Mouse (Mus musculus): ENCODE results near the gene Arap2. TPM values are rescaled to one million over a fixed set of nuclear protein-coding genes. Genes with fewer than 3 reads are reported as not detected.

The Arap2 gene
- polyA plus RNA-seq, 1 experiment from 2014 or later: 2.8 TPM

DNA sequence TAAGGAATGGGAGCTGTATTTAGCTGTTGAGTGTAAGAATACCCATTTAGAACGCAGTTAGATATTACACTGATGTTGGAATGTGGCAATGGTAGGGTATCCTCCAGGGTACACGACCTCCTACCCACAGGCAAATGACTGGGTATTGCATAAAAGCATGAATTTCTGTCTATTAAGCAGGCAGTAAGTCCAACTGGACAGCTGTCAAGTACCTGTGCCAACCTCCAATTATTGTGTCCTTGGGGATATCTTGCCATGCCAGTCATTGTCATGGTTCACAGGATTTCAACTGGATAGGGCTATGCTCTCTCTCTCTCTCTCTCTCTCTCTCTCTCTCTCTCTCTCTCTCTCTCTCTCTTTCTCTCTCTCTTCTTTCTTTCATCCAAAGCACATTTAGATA is 40.4 kb downstream of the Arap2 start:
- 51% methylated on average over 2 of the region's 2 CpGs for WGBS (ENCODE audit: insufficient replicate concordance)
- Histone ChIP-seq H3K27ac (no peak overlapping the region), H3K9ac (no peak overlapping the region), H3K9me3 (replicated peaks) (no peaks in the 10 kb centered on the region), H3K4me1 (no peaks in the 10 kb centered on the region), H3K36me3 (no peaks in the 10 kb centered on the region), H3K4me2 (no peak overlapping the region), H3K4me3 (no peak overlapping the region), H3K27me3 (replicated peaks) (no peaks in the 10 kb centered on the region)
- ATAC-seq: no peak

DNA sequence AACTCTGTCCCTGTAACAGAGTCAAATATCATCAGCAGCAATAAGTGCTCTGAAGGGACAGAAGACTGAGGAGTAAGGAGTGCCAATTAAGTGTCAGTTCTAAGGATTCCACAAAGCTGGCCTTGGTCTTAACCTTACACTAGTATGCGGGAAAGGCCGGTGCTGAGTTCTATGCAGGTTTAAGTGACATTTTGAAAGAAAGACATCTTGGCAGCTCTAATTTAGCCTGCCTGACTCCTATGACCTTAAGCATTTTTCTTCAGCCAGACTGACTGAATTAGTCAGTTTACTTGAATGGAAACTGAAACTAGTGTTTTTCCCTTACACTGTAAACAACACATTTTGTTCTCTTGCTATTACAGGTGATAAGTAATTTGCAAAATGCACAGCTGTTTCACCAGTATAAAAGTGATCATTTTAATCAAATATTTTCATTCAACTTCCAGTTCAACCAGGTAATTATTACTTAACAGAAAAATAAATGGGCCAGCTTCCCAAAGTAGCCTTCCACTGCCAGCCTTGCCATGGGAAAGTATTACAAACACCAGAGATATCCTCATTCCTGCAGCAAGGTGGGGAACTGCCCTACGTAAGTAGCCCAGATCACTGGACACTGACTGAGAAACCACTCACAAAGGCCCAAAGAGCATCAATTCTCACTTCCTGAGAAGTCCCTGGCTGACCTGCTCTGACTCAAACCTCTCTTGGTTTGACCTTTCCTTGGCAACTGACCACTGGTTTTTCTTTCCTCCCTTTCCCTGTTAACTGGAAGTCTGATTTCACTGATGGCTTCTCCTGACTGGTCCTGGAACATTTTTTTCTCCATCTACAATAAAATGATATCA is 42.5 kb downstream of the Arap2 start:
- Histone ChIP-seq H3K9me3 (replicated peaks) (no peaks in the 10 kb centered on the region), H3K4me1 (no peaks in the 10 kb centered on the region), H3K4me2 (no peak overlapping the region), H3K36me3 (no peaks in the 10 kb centered on the region), H3K27me3 (replicated peaks) (no peaks in the 10 kb centered on the region), H3K4me3 (no peak overlapping the region), H3K27ac (no peak overlapping the region), H3K9ac (no peak overlapping the region)
- 80% methylated on average over 3 of the region's 3 CpGs for WGBS (ENCODE audit: insufficient replicate concordance)
- no peak for ATAC-seq

DNA sequence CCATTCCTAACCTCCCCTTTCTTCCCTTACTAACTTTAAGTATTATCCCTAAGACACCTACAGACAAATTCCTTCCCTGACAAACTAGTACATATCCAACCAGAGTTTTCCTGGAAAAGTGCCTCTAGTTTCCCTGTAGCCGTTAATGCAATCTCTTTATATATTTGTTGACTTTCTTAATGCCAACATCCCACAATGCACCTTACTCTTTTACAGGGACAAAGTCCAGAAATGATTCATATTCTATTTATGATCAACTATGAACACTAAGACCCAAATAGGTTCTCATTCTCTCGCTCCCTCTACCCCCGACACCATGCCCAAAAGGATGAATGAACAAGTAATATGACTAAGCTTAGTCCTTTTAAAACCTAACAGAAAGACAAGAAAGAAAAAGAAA is 49.5 kb downstream of the Arap2 start:
- no peaks in the 10 kb centered on the region for H3K9me3 ChIP-seq (replicated peaks)
- no peaks in the 10 kb centered on the region for H3K4me1 ChIP-seq
- no peak overlapping the region for H3K27ac ChIP-seq
- H3K36me3 ChIP-seq: no peaks in the 10 kb centered on the region
- ATAC-seq: no peak
- WGBS (ENCODE audit: insufficient replicate concordance): 74% methylated on average over 3 of the region's 3 CpGs
- no peaks in the 10 kb centered on the region for H3K27me3 ChIP-seq (replicated peaks)
- no peak overlapping the region for H3K4me2 ChIP-seq
- H3K9ac ChIP-seq: no peak overlapping the region
- H3K4me3 ChIP-seq: no peak overlapping the region

DNA sequence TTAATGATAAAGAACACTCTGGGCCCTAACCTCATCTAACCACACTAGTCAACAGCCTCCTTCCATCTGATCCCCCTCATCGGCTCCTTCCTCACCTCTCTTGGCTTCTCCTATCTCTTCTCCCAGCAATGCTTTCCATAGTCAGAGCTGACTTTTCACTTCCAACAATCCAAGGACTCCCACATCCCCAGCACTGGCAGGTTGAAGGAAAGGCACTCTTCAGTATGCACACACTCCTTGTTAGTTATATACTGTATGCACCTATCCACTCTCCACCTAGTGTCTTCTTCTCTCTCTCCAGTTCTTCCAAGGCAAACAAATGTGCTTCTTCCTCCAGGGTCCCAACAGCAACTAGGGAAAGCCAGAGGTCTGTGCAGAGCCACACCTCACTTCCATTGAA is 50.0 kb downstream of the Arap2 start:
- no peaks in the 10 kb centered on the region for H3K36me3 ChIP-seq
- no peak overlapping the region for H3K4me2 ChIP-seq
- no peaks in the 10 kb centered on the region for H3K27me3 ChIP-seq (replicated peaks)
- H3K9ac ChIP-seq: no peak overlapping the region
- peaks cover 4% of the 10 kb centered on the region; the same call in 1 of the 2 replicates for H3K4me1 ChIP-seq
- peak overlapping the region; percentile 40; the same call in 1 of the 2 replicates for H3K27ac ChIP-seq
- 25% methylated on average over 1 of the region's 1 CpGs for WGBS (ENCODE audit: insufficient replicate concordance)
- ATAC-seq: no peak
- no peaks in the 10 kb centered on the region for H3K9me3 ChIP-seq (replicated peaks)
- no peak overlapping the region for H3K4me3 ChIP-seq

DNA sequence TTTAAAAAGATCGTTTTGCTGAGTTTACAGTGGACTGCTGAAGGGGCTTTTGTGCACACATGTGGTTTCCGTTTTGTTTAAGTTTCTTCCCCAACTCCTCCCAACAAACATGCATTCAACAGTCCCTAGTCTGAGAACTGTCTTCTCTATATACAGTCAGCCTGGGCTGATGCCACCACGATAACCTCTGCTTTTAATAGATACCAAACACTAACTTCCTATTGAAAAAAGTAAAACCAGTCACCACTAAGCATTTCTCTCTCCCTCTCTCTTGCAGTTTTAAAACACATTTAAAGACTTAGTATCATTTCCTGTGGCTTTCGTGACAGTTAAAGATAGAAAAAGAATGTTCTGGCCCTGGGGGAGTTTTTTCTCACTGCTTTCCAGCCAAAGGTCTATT is 50.5 kb downstream of the Arap2 start:
- H3K4me3 ChIP-seq: no peak overlapping the region
- no peaks in the 10 kb centered on the region for H3K27me3 ChIP-seq (replicated peaks)
- 9% methylated on average over 4 of the region's 4 CpGs for WGBS (ENCODE audit: insufficient replicate concordance)
- no peak overlapping the region for H3K9ac ChIP-seq
- ATAC-seq: no peak
- H3K27ac ChIP-seq: no peak overlapping the region
- no peaks in the 10 kb centered on the region for H3K36me3 ChIP-seq
- no peak overlapping the region for H3K4me2 ChIP-seq
- H3K4me1 ChIP-seq: peaks cover 4% of the 10 kb centered on the region; the same call in 1 of the 2 replicates
- no peaks in the 10 kb centered on the region for H3K9me3 ChIP-seq (replicated peaks)

DNA sequence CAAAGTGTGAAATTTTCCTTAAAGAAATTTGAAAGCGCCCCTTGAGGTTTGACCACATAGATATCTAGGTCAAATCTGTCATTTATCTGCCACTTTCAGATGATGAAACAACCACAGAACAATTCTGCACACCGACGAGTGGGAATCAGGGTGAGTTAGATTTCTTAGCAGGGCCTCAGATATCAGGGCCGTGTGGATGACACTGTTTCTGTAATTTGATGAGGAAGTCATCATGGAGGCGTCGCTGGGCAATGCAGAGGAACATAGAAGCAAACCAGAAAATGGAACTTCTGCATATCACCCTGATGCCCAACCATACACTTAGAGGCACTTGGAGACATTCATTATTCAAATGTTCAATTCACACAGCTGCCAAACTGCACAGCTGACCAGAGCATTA is 55.0 kb downstream of the Arap2 start:
- H3K4me3 ChIP-seq: no peak overlapping the region
- H3K9me3 ChIP-seq (replicated peaks): no peaks in the 10 kb centered on the region
- H3K9ac ChIP-seq: no peak overlapping the region
- H3K27ac ChIP-seq: no peak overlapping the region
- no peaks in the 10 kb centered on the region for H3K36me3 ChIP-seq
- H3K4me1 ChIP-seq: peaks cover 4% of the 10 kb centered on the region; the same call in 1 of the 2 replicates
- H3K4me2 ChIP-seq: no peak overlapping the region
- ATAC-seq: no peak
- 18% methylated on average over 6 of the region's 6 CpGs for WGBS (ENCODE audit: insufficient replicate concordance)
- H3K27me3 ChIP-seq (replicated peaks): no peaks in the 10 kb centered on the region

DNA sequence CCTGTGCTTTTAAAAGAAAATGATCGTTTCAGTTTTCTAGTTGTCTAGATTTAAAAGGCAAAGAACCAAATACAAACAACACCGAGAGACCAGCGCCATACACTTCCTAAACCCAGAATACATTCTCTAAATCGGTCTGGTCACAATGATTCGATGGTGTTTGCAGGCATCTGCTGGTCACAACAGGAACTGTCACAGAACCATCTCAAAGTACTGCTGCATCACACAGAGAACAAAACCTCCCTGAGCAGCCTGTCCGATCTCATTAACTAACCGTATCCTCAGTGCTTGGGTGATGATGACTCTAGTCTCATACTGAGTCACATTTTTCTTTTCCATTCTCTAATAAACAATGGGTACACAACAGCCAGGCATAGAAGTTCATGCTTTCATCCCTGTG is 59.1 kb downstream of the Arap2 start:
- ATAC-seq: no peak
- no peak overlapping the region for H3K4me3 ChIP-seq
- H3K27ac ChIP-seq: no peak overlapping the region
- H3K4me1 ChIP-seq: peaks cover 4% of the 10 kb centered on the region; the same call in 1 of the 2 replicates
- H3K27me3 ChIP-seq (replicated peaks): no peaks in the 10 kb centered on the region
- H3K9me3 ChIP-seq (replicated peaks): no peaks in the 10 kb centered on the region
- H3K4me2 ChIP-seq: no peak overlapping the region
- no peak overlapping the region for H3K9ac ChIP-seq
- no peaks in the 10 kb centered on the region for H3K36me3 ChIP-seq
- WGBS (ENCODE audit: insufficient replicate concordance): 59% methylated on average over 7 of the region's 7 CpGs

DNA sequence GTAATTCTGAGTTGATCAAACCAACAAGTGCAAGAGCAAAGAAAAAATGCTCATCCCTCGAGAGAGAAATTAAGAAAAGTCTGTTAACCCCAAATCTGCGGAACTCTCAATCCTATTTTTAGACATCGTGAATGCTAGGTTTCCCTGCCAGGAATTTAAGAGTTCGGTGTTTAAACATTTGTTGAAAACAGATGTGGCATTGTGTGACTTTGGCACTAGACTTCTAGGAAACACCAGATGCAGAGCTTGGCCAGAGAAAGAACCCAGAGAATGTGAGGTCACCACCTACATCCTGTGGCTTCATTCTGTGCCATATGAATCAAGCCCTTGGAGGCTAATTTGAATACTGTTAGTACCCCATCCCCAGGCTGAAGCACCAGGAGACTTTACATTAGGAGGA is 76.0 kb downstream of the Arap2 start:
- Histone ChIP-seq H3K27me3 (replicated peaks) (no peaks in the 10 kb centered on the region), H3K27ac (no peak overlapping the region), H3K4me1 (no peaks in the 10 kb centered on the region), H3K36me3 (no peaks in the 10 kb centered on the region), H3K4me2 (no peak overlapping the region), H3K9ac (no peak overlapping the region), H3K9me3 (replicated peaks) (no peaks in the 10 kb centered on the region), H3K4me3 (no peak overlapping the region)
- 71% methylated on average over 4 of the region's 4 CpGs for WGBS (ENCODE audit: insufficient replicate concordance)
- ATAC-seq: no peak

DNA sequence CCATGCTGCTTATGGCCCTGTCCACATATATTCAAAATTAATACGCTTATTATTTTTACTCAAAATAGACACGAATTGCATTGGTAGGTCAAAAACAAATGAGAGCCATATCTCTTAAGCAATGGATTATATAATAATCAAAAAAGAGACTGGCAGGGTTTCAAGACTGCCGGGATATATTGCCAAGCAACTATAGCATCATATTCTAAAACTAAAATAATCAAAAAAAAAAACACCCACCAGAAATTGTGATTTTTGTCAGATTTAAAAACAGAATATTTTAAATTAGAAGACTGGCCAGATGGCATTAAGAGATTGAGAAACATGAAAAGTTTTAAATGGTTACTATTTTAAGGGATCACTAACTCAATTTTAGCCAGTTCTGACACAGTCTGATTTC is 82.2 kb downstream of the Arap2 start:
- H3K9ac ChIP-seq: no peak overlapping the region
- H3K4me3 ChIP-seq: no peak overlapping the region
- no peaks in the 10 kb centered on the region for H3K27me3 ChIP-seq (replicated peaks)
- no peaks in the 10 kb centered on the region for H3K4me1 ChIP-seq
- WGBS (ENCODE audit: insufficient replicate concordance): 77% methylated on average over 3 of the region's 3 CpGs
- no peak for ATAC-seq
- H3K36me3 ChIP-seq: no peaks in the 10 kb centered on the region
- H3K4me2 ChIP-seq: no peak overlapping the region
- no peak overlapping the region for H3K27ac ChIP-seq
- H3K9me3 ChIP-seq (replicated peaks): no peaks in the 10 kb centered on the region

DNA sequence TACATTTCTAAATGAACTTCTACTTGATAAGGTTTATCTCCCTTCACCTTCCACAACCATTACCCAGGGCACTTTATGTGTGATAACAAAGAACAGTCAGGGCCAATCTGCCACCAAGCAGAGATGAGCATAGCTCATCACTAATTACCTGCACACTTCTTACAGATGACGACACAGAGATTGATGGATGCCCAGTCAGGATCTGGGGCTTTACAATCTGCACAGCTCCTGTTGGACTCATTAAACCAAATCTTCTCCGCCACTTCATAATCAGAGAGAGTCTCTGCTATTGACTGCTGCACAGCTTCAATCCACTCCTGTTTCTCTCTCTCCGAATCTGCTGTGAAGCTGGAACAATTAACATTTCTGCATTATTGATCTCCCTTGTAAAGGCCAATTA is 82.8 kb downstream of the Arap2 start:
- H3K27ac ChIP-seq: no peak overlapping the region
- 71% methylated on average over 3 of the region's 3 CpGs for WGBS (ENCODE audit: insufficient replicate concordance)
- H3K4me1 ChIP-seq: no peaks in the 10 kb centered on the region
- no peaks in the 10 kb centered on the region for H3K9me3 ChIP-seq (replicated peaks)
- no peaks in the 10 kb centered on the region for H3K36me3 ChIP-seq
- H3K9ac ChIP-seq: no peak overlapping the region
- no peak overlapping the region for H3K4me2 ChIP-seq
- no peak overlapping the region for H3K4me3 ChIP-seq
- ATAC-seq: no peak
- H3K27me3 ChIP-seq (replicated peaks): no peaks in the 10 kb centered on the region

DNA sequence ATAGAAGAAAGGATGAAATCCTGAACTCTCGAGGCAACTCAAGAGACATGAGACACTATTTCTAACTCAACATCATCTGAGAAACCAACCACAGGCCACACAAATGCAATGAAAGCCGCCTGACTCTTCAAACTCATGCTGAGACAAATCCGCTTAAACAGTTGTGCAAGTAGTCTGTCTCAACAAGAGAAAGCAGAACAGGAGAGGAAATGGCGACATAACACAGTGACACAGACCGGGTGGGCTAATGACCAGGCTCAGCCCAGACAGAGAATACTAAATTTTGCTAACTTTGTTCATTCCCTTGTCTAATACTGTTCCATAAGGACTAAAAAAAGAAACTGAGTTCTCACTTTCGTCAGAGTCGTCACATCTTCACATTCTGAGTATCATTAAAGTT is 88.6 kb downstream of the Arap2 start:
- 66% methylated on average over 7 of the region's 7 CpGs for WGBS (ENCODE audit: insufficient replicate concordance)
- Histone ChIP-seq H3K9ac (no peak overlapping the region), H3K36me3 (no peaks in the 10 kb centered on the region), H3K4me3 (no peak overlapping the region), H3K4me2 (no peak overlapping the region), H3K9me3 (replicated peaks) (no peaks in the 10 kb centered on the region), H3K4me1 (no peaks in the 10 kb centered on the region), H3K27me3 (replicated peaks) (no peaks in the 10 kb centered on the region), H3K27ac (no peak overlapping the region)
- no peak for ATAC-seq

DNA sequence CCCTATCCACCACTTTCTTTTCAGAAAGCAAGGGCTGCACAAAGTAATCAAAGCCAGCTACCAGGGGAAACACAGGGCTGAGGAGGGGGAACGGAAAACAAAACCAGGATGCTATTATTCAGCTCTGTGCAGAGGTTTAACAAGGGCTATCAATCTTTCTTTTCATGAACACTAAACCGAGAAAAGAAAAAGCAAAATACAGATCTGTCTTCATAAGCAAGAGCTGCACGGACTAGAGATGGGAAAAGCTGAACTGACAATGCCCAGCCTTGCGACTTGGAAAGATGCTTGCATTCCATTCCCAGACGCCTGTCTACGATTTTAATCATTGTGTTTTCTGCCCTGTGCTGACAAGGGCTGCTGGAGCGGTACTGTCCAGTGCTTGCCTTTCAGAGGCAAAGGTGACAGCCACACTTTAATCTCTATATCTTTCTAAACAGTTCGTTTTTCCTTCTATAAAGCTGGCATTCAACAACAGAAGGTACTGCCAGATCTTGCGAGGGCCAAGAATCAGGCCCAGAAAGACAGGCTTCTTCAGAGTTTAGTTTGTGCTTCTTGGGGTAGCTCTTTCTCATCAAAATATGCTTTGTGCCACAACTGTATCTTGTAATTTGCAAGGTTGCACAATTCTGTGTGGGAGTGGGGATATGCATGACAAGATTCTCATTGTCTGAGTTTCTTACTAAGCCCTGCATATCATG is 93.1 kb downstream of the Arap2 start:
- ATAC-seq: no peak
- H3K36me3 ChIP-seq: no peaks in the 10 kb centered on the region
- H3K4me3 ChIP-seq: no peak overlapping the region
- no peak overlapping the region for H3K4me2 ChIP-seq
- no peaks in the 10 kb centered on the region for H3K27me3 ChIP-seq (replicated peaks)
- H3K4me1 ChIP-seq: no peaks in the 10 kb centered on the region
- 57% methylated on average over 9 of the region's 9 CpGs for WGBS (ENCODE audit: insufficient replicate concordance)
- H3K9me3 ChIP-seq (replicated peaks): no peaks in the 10 kb centered on the region
- H3K27ac ChIP-seq: no peak overlapping the region
- no peak overlapping the region for H3K9ac ChIP-seq

All from liver, embryonic 12.5 days (tissue).